Mouse (Mus musculus): ENCODE data around the gene Creb5.

Gene Creb5

GRCm38 (mm10) chr6:53445862-53446460, 158.9 kb downstream of the Creb5 start:
- DNase-seq: no peak

DNA sequence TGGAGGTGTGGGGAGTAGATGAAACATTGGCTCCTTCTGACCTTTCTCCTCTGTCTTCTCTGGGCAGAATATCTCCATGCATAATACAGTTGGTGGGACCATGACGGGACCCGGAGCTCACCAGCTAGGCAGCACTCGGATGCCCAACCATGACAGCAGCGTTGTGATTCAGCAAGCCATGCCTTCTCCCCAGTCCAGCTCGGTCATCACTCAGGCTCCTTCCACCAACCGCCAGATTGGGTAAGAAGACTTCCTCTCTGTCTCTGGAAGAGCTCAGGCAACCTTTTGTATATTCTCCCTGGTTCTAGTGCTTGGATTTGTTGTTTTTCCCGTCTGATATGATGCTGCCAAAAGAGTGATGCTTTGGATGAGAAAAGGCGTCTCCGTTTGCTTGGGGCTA, 160.4 kb downstream of the Creb5 start:
- DNase-seq: no peak

- no peak for DNase-seq
Observed at GRCm38 (mm10) chr6:53448317-53448870, 161.3 kb downstream of the Creb5 start.

GRCm38 (mm10) chr6:53449437-53450173, 162.5 kb downstream of the Creb5 start:
- peak; percentile 7 to 41 for DNase-seq

GRCm38 (mm10) chr6:53450494-53450893, 163.4 kb downstream of the Creb5 start:
- DNase-seq: no peak

DNA sequence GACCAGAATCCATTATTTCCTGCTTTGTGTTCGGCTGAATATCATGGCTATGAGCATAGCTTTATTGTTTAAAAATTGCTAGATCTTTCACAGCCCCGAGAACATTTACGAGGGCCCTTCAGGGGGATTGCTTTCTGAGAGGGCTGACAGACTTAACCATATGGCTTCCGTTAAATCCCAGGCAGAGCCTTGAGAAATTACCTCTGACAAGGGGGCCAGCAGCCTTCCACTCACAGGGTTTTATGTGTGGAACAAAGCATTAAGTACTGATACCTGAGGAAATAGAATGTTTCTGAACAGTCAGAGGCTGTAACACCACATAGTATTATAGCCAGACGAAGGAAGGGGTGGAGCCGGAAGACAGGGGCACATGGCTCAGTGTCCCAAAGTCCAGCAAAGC, 165.2 kb downstream of the Creb5 start:
- no peak for DNase-seq

DNA sequence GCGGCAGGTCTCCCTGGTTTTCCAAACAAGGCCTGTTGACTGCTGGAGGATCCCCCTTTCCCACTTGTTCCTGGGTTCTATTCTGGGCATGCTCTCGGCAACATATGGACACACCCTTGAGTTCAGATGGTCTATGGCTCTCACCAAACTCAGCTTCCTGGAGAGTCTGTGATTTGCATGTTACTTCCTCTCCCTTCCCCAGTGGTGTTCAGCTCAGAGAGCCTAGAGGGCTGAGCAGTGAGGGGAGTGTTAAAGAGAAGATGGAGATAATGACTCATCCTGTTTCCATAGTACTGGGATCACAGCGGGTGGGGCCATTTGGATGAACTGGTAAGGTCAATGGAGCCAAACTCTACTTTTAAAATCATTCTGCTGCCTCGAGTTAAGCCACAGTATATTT, 168.4 kb downstream of the Creb5 start:
- DNase-seq: no peak

- no peak for DNase-seq
Observed at GRCm38 (mm10) chr6:53456111-53456510, 169.0 kb downstream of the Creb5 start.

DNA sequence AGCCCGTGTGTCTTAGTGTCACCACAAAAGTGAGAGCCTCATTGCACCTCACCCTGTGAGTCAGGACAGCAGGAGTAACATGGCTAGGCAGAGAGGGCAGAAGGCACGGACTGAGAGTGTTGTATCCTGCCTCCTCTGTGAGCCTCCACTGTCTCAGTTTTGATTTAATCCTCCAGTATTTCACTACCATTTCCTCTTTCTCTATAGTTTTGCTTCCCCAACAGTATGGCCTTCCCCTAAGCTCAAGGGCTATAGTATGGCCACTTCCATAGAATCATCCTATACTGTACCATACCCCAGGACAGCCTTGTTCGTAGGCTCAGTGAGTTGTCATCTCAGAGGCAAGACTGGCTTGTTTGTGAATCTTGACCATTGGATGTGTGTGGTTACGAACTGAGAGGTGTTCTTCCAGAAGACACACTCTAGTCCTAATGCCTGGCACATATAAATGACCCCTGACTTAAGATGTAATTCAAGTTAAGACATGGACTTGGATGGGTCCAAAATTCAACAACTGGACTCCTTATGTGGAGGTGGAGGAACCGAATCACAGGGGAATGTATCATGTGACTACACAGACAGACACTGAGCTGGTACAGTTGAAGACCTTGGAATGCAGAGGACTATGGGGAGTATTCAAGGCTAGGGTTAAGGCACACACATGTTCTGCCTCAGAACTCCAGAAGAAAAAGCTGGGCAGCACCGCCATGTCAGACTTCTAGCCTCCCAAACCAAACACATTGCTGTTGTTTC, 173.1 kb downstream of the Creb5 start:
- DNase-seq: no peak

- no peak for DNase-seq
Observed at GRCm38 (mm10) chr6:53461056-53461455, 174.0 kb downstream of the Creb5 start.

DNA sequence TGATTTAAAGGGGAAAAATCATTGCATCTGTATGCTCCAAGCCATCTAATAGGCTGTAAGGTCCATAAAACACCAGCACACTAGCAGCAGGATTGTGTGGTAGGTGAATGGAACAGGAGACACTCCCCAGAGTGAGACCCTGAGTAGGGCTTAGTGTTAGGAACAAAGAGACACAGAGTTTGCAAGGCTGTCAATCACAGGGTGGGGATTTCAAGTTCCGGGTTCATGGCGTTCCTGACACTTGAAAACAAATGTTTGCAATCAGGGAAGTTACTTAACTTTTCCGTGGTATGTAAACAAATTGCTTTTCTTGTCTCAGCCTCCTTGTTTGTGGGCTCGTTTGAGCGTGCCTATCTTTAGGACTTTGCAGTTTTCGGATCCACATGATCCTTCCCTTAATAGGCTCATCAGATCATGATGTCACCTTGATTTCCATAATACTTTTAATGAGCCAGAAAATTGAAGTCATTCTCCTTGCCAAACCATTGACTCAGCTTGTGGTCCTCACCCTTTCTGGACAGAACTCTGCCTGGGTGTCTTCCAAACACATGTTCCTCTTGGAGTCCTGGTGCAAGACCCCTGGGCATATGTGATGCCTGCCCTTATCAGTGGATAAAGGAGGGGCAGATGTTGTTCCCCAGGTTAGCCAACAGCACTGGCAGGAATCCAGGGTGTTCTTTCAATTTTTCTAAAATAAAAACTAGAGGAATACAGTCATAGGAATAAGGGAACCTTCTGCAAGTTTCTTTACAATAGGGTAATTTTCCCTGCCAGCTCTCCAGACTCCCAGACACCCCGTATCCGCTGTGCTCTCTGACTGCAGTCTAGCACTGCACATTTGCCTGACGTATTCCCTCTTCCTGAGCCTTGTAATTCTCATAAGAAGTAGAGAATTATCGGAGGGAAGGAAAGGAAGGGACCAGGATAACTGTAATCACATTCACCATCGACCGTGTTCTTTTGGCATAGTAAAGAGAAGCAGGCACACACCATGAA, 175.0 kb downstream of the Creb5 start:
- no peak for DNase-seq

GRCm38 (mm10) chr6:53462802-53463201, 175.7 kb downstream of the Creb5 start:
- DNase-seq: no peak

GRCm38 (mm10) chr6:53463261-53463813, 176.3 kb downstream of the Creb5 start:
- no peak for DNase-seq

DNA sequence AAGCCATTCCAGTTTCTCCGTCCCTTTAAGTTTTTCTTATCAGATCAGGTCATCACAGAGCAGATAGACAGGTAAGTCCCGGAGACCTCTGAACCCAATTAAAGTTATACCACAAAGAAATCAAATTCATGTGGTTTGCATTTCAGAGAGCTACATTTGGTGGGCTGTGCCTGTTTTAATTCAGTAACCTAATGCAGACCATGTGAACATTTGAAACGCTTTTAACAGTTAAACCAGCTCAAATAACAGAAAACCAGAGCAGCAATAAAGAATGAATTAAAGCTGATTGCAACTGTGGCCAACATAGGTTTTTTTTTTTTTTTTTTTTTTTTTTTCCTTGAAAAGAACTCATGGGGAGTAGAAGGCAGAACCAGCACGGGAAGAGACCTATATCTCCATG, 182.1 kb downstream of the Creb5 start:
- DNase-seq: no peak

DNA sequence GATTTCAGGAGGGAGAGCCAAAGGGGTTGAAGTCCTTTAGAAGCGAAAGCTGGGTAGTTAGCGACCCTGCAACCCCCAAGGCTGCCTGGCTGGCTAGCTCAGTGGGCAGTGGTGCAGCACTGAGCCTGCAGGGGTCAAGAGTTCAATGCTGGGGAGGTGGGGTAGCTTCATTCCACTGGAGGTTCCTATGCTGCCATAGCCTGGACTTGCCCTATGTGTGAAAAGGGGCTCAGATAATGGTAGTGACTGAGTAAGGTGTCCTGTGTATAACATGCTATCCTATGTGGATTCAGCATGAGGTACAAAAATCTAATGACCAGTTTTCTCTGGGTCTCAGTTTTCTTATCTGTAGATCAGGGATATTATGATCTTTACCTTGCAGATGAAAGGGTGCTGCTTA, 182.6 kb downstream of the Creb5 start:
- DNase-seq: no peak

DNA sequence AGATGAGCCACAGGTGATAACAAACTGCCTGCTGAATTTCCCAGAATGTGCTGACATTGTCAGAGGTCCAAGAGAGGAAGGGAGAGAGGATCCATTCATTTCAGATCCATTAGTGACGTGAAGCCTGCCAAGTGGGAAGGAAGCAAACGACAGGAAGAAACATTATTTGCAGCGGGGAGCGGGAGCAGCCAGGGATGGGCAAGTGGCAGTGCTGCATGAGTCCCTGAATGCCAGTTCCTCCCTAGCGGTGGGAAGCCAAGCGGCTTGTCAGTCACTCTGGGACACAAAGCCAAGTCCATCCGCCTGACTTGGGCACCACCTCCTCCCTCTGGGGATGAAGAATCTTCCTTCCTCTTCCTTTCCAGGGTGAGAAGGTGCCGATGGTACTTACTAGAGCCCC, 183.5 kb downstream of the Creb5 start:
- peak; percentile 19 to 35 for DNase-seq

DNA sequence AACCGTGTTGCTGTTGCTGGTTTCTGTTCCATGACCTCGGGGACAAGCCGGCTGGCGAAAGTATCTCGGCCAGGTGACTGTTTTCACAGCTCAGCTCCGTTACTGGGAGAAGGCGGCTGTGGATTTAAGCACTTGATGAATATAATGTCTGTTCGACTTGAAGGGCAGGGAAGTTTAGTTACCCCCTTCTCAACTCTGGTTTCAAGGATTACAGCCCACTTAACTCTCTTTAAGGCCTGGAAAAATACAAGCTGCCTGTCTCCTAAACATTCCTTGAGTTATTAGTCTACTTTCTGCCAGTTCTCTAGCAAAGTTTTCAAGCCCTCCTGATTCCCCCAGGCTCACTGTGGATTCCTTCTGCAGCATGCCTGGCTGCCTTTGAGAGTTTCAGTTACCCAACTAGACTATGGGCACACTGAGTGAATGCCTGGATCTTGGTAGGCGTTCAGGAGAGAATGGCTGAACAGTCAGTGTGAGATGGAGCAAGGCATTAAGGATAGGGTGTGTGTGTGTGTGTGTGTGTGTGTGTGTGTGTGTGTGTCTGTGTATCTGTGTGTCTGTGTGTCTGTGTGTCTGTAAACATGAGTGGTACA, 184.0 kb downstream of the Creb5 start:
- DNase-seq: peak in 1 of 2 experiments; percentile 9

DNA sequence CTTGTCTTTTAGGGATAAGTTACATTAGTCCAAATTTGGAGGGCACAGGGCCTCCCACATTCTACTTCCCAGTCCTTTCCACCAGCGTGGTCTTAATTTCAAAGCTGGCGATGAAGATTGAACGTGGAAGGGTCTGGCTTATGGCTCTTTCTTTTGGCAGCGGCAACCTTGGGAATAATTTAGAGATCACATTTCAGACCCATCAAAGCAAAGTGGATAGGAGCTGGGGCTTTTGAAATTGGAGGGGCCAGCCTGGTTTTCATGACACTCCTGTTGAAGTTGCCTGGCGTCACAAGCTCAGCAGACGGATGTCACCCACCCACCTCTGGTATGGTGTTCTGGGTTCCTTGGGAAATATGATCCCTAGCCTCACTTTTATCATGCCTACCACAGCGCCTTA, 185.7 kb downstream of the Creb5 start:
- no peak for DNase-seq

GRCm38 (mm10) chr6:53477501-53477900, 190.4 kb downstream of the Creb5 start:
- DNase-seq: no peak

GRCm38 (mm10) chr6:53490917-53491316, 203.8 kb downstream of the Creb5 start:
- DNase-seq: no peak

DNA sequence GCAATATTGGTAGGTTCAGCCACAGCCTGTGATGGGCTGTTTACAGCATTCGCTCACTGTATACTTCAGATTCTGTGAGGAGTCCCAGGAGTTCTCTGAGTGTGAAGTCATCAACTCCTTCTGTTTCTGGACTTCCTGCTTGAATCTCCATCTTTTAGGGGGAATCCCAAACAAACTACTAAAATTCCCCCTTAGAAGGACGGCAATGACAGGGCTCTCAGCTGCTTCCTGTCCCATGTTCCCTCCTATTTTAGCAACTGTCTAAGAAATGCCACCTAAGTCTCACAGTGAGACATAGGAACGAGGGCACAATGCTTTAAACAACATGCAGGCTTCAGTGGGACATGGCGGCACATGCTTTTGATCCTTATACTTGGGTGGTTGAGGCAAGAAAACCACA, 204.3 kb downstream of the Creb5 start:
- no peak for DNase-seq

DNA sequence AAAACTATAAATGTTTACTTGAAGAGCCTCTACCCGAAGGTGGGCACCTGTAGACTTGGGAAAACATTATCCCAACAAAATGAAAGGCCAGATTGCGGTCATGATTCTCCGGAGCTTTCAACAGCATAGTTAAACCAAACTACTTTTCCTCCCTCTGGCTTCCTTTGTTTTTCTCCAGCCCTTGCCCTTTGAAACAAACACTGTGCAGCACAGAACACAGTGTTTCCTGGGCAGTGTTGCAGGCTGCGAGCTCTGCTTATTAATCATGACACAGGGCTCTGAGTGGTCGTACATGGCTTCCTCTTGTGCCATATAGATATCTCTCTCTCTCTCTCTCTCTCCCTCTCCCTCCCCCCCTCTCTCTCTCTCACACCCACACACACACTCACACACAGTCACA, 206.8 kb downstream of the Creb5 start:
- no peak for DNase-seq

Measured in kidney, postnatal 36 days (tissue).